Mouse (Mus musculus) midbrain, embryonic 12.5 days (tissue): Measurements from ENCODE around the gene Trio. TPM values are rescaled to one million over a fixed set of nuclear protein-coding genes. Genes with fewer than 3 reads are reported as not detected.

Source experiments
- ATAC-seq: fragments of 200-750 bp; cut with Nextera tagmentation; 2 replicates; pipeline ENCODE4 v1.8.0; 2017; ENCODE audit warnings: low read depth, moderate TSS enrichment, moderate library complexity; ENCODE audit not compliant: low FRiP score
- H3K27ac ChIP-seq: fragments of 300-500 bp; sonication (generic); replicated peaks from 2 replicates; pipeline ENCODE4 v1.5.1; 2016; ENCODE audit warnings: mild to moderate bottlenecking
- H3K27me3 ChIP-seq: fragments of 300-500 bp; sonication (generic); 2 replicates; pipeline ENCODE4 v1.6.1; 2016; ENCODE audit warnings: mild to moderate bottlenecking
- H3K36me3 ChIP-seq: fragments of 300-500 bp; sonication (generic); 2 replicates; pipeline ENCODE4 v1.6.1; 2016
- H3K4me1 ChIP-seq: fragments of 300-500 bp; sonication (generic); 2 replicates; pipeline ENCODE4 v1.6.1; 2016
- H3K4me2 ChIP-seq: fragments of 300-500 bp; sonication (generic); replicated peaks from 2 replicates; pipeline ENCODE4 v1.6.1; 2016; ENCODE audit warnings: mild to moderate bottlenecking, moderate library complexity
- H3K4me3 ChIP-seq: fragments of 300-500 bp; sonication (generic); 2 replicates; pipeline ENCODE4 v1.5.1; 2016; ENCODE audit warnings: mild to moderate bottlenecking
- H3K9ac ChIP-seq: fragments of 300-500 bp; sonication (generic); replicated peaks from 2 replicates; pipeline ENCODE4 v1.6.1; 2016; ENCODE audit warnings: mild to moderate bottlenecking, moderate library complexity
- H3K9me3 ChIP-seq: fragments of 300-500 bp; sonication (generic); 2 replicates; pipeline ENCODE4 v1.6.1; 2016; ENCODE audit warnings: mild to moderate bottlenecking
- WGBS: fragments of 180-500 bp; shearing (Covaris S2); methylation state at CpG from one replicate; pipeline ENCODE4 v1.1.7; 2016; 5-methylcytosine and 5-hydroxymethylcytosine counted together
- polyA plus RNA-seq: library from polyadenylated mRNA; unstranded; fragments of >200 nt; fragmentation: Nextera tagmentation; extraction: Ambion mirVana; gene quantifications from 2 replicates; pipeline ENCODE4 v1.2.1, GENCODE M21; 2016

Gene Trio
- polyA plus RNA-seq, 1 experiment from 2014 or later: 38.3 TPM

DNA sequence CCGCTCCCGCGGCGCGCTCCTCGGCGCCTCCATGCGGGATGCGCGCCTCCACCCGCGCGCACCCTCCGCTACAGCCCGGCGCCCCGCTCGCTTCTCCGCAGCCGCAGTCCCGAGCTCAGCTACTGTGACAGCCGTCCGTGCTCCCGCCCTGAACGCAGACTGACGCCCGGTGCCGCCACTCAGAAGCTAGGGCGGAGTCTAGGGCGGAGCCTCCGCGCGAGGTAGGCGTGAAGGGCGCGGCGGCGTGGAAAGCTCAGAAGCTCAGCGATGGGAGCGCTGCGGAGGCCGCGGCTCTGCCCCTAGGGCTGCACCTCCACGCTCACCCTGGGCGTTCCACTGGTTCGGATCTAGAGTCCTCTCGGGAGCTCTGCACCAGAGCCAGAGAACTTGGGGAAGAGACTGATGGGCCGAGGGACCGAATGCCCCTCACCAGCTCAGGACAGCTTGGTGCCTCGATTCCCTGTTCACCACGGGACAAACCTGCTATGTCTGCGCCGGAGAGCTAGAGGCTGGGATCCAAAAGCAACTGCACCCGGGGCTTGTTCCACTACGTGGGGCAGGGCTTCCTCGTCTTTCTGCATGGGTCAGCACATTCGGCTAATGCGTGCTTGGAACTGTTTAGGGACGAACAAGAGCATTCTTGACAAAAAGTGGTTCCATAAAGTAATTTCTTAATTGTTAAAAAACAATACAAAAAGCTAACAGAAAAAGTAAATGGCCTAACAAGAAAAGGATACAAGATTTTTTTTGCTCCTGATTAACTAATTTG lies 344.0 kb downstream of the Trio start, which contains the start of gene Otulinl:
Otulinl (minus strand) TSS at position 161 of the 769 bp plus-strand sequence.
- Histone ChIP-seq H3K27ac (no peak within 1 kb of the TSS), H3K4me2 (peak within 1 kb of the TSS; percentile 77), H3K4me1 (peaks cover 7% of the 10 kb centered on the region), H3K9ac (peak within 1 kb of the TSS; percentile 62), H3K27me3 (peaks cover 43% of the 10 kb centered on the region), H3K36me3 (no peaks in the 10 kb centered on the region), H3K4me3 (peak within 1 kb of the TSS; percentile 63), H3K9me3 (no peaks in the 10 kb centered on the region)
- peak; percentile 100 for ATAC-seq
- WGBS: 2% methylated on average over 59 of the region's 59 CpGs

GRCm38 (mm10) chr15:27680997-27681396 lies 344.7 kb downstream of the Trio start:
- Histone ChIP-seq H3K36me3 (no peaks in the 10 kb centered on the region), H3K27ac (no peak overlapping the region), H3K9me3 (no peaks in the 10 kb centered on the region), H3K27me3 (peaks cover 44% of the 10 kb centered on the region), H3K4me2 (peak overlapping the region; percentile 77), H3K4me1 (peaks cover 13% of the 10 kb centered on the region), H3K9ac (peak overlapping the region; percentile 62), H3K4me3 (peak overlapping the region; percentile 63)
- ATAC-seq: no peak
- WGBS: 2% methylated on average over 28 of the region's 28 CpGs

Other genes starting within 250 kb of the Trio start
- 0.34 and 0.42 TPM in 2 replicates for gene Dnah5, start 177.9 kb upstream of the Trio start, polyA plus RNA-seq